Mouse (Mus musculus) midbrain, embryonic 10.5 days (tissue): ENCODE data around the gene Zfp143. TPM values are rescaled to one million over a fixed set of nuclear protein-coding genes. Genes with fewer than 3 reads are reported as not detected.
"Not testable (repeated sequence)": the region's sequence is repeated elsewhere in the genome, so short reads cannot be mapped to it uniquely, and the experiment has no call there.

ENCODE experiments used
- DNase-seq: peaks from one replicate; pipeline ENCODE4 v3.0.0-alpha.2; 2017; ENCODE audit warnings: low spot score
- H3K27ac ChIP-seq: fragments of 300-500 bp; sonication (generic); replicated peaks from 2 replicates; pipeline ENCODE4 v1.5.1; 2016; ENCODE audit warnings: mild to moderate bottlenecking
- H3K27me3 ChIP-seq: fragments of 300-500 bp; sonication (generic); 2 replicates; pipeline ENCODE4 v1.6.1; 2016; ENCODE audit warnings: low read depth, mild to moderate bottlenecking; ENCODE audit not compliant: poor library complexity, severe bottlenecking
- H3K36me3 ChIP-seq: fragments of 300-500 bp; sonication (generic); 2 replicates; pipeline ENCODE4 v1.6.1; 2016; ENCODE audit warnings: mild to moderate bottlenecking, moderate library complexity
- H3K4me1 ChIP-seq: fragments of 300-500 bp; sonication (generic); 2 replicates; pipeline ENCODE4 v1.6.1; 2016
- H3K4me3 ChIP-seq: fragments of 300-500 bp; sonication (generic); 2 replicates; pipeline ENCODE4 v1.5.1; 2016; ENCODE audit warnings: mild to moderate bottlenecking, moderate library complexity
- H3K9me3 ChIP-seq: fragments of 300-500 bp; sonication (generic); replicated peaks from 2 replicates; pipeline ENCODE4 v1.6.1; 2016; ENCODE audit warnings: mild to moderate bottlenecking
- WGBS: fragments of 180-500 bp; shearing (Covaris S2); methylation state at CpG from one replicate; pipeline ENCODE4 v1.1.7; 2016; 5-methylcytosine and 5-hydroxymethylcytosine counted together
- polyA plus RNA-seq: library from polyadenylated mRNA; unstranded; fragments of >200 nt; fragmentation: Nextera tagmentation; extraction: Ambion mirVana; gene quantifications from 2 replicates; pipeline ENCODE4 v1.2.1, GENCODE M21; 2016

Gene Zfp143
- polyA plus RNA-seq, 1 experiment from 2014 or later, result 26.9 TPM

DNA sequence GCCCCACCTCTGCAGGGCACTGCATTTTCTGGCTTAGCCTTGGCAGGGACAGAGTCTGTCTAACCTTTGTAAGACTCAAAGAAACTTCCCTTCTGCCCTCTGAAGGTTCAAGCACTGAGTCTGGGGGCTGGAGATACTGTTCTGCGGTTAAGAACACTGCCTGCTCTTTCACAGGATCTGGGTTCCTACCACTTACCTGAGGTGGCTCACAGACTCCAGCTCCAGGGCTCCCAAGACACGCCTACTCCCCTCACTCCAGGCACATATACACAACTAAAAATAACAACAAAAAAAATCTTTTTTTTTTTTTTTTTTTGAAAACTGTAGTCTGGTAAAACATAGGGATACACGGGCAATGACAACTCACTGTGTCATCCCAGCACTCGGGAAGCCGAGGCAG is 40.2 kb downstream of the Zfp143 start:
- H3K4me3 ChIP-seq, result no peak overlapping the region
- H3K9me3 ChIP-seq, result no peaks in the 10 kb centered on the region
- peaks cover 2% of the 10 kb centered on the region; the same call in 1 of the 2 replicates for H3K4me1 ChIP-seq
- H3K27ac ChIP-seq, result no peak overlapping the region
- no peak for DNase-seq
- no peaks in the 10 kb centered on the region for H3K27me3 ChIP-seq
- 79% methylated on average over 5 of the region's 5 CpGs for WGBS
- peaks cover 23% of the 10 kb centered on the region for H3K36me3 ChIP-seq

DNA sequence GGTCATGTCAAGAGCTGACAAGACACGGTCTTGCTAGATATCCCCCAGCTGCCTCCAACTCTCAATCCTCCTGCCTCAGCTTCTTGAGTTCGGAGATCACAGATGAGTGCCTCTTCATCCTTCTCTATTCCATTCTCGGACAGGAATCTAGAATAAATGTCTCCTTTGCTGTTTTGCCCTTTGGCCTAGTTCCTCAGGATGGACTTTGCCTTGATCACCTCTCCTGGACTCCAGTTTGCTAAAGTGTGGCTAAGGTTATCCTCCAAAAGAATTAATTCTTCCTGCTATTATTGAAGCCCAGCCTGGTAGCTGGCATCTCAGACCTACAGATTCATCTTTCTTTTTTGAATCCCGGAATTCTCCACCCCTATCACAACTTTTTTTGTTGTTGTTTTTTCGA is 44.0 kb downstream of the Zfp143 start:
- no peaks in the 10 kb centered on the region for H3K27me3 ChIP-seq
- 91% methylated on average over 5 of the region's 5 CpGs for WGBS
- H3K4me1 ChIP-seq, result peaks cover 13% of the 10 kb centered on the region
- H3K4me3 ChIP-seq, result no peak overlapping the region
- H3K27ac ChIP-seq, result no peak overlapping the region
- DNase-seq, result no peak
- H3K36me3 ChIP-seq, result no peaks in the 10 kb centered on the region
- no peaks in the 10 kb centered on the region for H3K9me3 ChIP-seq

DNA sequence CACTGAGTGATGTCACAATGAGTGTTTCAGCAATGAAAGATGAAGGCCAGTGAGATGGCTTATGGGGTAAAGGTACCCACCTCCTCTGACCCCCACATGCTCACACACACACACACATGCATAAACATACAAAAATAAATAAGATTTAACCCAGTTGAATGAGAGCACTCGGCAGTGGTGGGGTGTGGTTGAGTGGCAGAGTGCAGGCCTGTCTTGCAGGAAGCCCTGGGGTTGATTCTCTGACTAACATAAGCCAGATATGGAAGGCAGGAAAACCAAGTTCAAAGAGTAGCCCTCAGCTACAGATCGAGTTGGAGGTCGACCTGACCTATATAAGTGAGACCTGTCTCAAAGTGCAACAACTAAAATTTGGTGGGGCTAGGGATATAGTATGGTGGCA is 45.6 kb downstream of the Zfp143 start:
- WGBS, result 86% methylated on average over 3 of the region's 3 CpGs
- Histone ChIP-seq H3K36me3 (no peaks in the 10 kb centered on the region), H3K27ac (no peak overlapping the region), H3K9me3 (no peaks in the 10 kb centered on the region), H3K4me3 (no peak overlapping the region), H3K4me1 (peaks cover 15% of the 10 kb centered on the region), H3K27me3 (no peaks in the 10 kb centered on the region)
- no peak for DNase-seq

DNA sequence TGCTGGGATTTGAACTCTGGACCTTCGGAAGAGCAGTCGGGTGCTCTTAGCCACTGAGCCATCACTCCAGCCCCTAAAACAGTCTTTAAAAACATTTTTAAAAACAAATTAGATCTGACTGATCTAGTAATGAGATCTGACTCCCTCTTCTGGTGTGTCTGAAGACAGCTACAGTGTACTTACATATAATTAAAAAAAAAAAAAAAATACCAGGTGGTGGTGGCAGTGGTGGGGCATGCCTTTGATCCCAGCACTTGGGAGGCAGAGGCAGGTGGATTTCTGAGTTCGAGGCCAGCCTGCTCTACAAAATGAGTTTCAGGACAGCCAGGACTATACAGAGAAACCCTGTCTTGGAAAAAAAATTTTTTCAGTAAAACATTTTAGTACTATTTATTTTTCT is 47.5 kb downstream of the Zfp143 start:
- not testable (repeated sequence) for H3K9me3 ChIP-seq, H3K27me3 ChIP-seq, H3K36me3 ChIP-seq, H3K27ac ChIP-seq, DNase-seq, H3K4me3 ChIP-seq
- peaks cover 15% of the 10 kb centered on the region for H3K4me1 ChIP-seq
- 96% methylated on average over 3 of the region's 3 CpGs for WGBS

DNA sequence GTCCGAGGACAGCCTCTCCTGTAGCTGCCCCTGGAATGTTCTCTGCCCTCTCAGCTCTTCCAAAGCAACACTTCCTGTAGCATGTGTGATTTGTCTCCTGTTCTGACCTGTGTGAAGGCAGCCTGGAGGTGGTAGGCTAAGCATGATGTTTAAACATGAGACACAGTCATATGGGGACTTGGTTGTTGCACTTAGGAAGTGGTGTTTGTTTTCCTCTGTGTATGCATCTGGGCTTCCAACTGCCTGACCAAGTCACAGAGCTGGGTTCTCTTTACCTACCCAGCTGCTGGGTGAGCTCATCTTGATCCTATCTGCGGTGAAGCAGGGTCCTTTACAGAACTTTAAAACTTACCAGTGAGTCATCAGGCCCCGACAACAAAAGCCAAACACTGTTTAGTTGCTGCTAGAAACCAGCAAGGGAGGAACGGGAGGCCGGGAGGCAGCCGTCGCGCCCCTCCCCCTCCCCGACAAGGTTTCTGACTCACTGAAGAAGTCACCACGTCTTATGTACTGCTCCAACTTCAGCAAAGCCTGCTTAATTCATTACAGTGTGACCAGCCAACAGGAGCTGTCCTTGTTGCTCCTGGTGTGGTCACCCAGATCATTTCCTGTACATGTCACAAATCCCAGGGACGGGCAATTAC is 48.1 kb downstream of the Zfp143 start:
- H3K9me3 ChIP-seq, result no peaks in the 10 kb centered on the region
- peaks cover 15% of the 10 kb centered on the region for H3K4me1 ChIP-seq
- H3K36me3 ChIP-seq, result no peaks in the 10 kb centered on the region
- 0 out of 2 replicates have a peak overlapping the region, but pooled peaks have one; percentile 9 for H3K4me3 ChIP-seq
- H3K27me3 ChIP-seq, result no peaks in the 10 kb centered on the region
- DNase-seq, result peak; percentile 44
- 21% methylated on average over 11 of the region's 11 CpGs for WGBS
- peak overlapping the region; percentile 52; the same call in 1 of the 2 replicates for H3K27ac ChIP-seq

DNA sequence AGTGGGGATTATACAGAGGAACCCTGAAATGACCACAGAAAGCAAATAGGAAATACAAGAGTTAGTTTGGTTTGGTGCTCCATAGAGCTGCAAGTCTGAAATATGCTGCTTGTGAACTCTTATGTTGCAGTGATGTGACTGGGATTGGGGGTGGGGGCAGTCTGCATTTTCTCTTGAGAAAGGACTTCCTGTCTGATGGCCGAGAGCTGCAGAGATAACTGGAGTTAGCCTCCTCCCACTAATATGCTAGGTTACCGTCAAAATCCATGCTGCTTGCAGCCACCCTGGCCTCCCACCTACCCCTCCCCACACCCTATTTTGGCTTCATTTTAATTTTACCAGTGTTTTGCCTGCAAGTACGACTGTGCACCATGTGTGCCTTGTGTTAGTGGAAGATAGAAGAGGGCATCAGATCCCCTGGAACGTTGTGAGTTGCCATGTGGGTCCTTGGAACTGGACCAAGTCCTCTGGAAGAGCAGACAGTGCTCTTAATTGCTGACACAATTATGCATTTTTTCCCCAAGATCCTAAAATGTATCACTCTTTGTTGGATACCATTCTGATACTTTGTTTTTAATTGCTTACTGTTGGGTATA is 49.1 kb downstream of the Zfp143 start:
- Histone ChIP-seq H3K27me3 (no peaks in the 10 kb centered on the region), H3K9me3 (no peaks in the 10 kb centered on the region), H3K27ac (no peak overlapping the region), H3K4me1 (peaks cover 15% of the 10 kb centered on the region), H3K36me3 (no peaks in the 10 kb centered on the region), H3K4me3 (no peak overlapping the region)
- DNase-seq, result no peak
- 70% methylated on average over 4 of the region's 4 CpGs for WGBS

DNA sequence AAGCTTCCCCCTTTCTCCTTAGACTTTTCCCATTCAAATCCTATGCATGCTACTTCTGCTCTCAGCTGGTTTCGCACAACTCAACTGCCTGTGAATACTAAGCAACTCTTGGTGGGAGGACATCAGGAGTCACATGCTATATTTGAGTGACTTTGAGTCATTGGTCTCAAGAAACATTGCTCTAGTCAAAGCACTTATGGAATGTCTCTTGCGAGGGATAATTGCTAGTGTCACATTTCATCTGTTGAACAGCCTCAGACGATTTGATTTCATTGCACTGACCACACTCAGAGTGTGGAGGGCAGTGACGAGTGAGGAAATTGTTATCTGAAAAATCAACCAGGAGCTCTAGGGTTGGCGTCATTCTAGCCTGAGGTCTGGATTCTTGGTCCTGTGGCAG is 53.7 kb downstream of the Zfp143 start:
- 76% methylated on average over 5 of the region's 5 CpGs for WGBS
- peaks cover 5% of the 10 kb centered on the region; the same call in 1 of the 2 replicates for H3K4me1 ChIP-seq
- no peak overlapping the region for H3K27ac ChIP-seq
- H3K4me3 ChIP-seq, result no peak overlapping the region
- H3K9me3 ChIP-seq, result no peaks in the 10 kb centered on the region
- no peak for DNase-seq
- H3K27me3 ChIP-seq, result no peaks in the 10 kb centered on the region
- no peaks in the 10 kb centered on the region for H3K36me3 ChIP-seq

DNA sequence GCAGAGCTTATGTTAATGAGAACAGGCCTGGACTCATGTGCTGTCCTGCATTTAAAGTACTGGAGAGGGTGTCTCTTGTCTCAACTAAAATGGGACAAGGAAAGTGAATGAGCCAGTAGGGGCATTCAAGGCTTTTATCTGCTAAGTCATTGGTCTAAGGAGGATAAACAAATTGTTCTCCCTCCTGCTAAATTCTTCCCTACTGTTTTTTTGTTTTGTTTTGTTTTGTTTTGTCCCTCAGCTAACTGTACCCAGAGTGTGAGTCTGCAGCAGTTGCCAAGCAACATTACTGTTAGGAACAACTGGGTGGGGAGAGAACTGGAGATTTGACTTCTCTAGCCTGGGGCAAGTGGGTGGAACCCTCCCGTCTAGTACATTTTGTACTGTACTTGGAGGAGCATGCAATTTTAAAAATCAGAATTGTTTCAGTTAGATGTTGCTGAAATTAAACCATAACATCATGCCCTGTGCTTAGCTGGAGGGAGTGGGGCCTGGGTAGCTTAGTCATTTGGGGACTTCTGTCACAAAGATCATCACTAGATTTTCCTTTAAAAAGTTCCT is 55.8 kb downstream of the Zfp143 start:
- no peak overlapping the region for H3K4me3 ChIP-seq
- no peaks in the 10 kb centered on the region for H3K27me3 ChIP-seq
- peaks cover 11% of the 10 kb centered on the region for H3K4me1 ChIP-seq
- no peak overlapping the region for H3K27ac ChIP-seq
- WGBS, result 49% methylated on average over 1 of the region's 1 CpGs
- no peak for DNase-seq
- H3K36me3 ChIP-seq, result no peaks in the 10 kb centered on the region
- no peaks in the 10 kb centered on the region for H3K9me3 ChIP-seq

DNA sequence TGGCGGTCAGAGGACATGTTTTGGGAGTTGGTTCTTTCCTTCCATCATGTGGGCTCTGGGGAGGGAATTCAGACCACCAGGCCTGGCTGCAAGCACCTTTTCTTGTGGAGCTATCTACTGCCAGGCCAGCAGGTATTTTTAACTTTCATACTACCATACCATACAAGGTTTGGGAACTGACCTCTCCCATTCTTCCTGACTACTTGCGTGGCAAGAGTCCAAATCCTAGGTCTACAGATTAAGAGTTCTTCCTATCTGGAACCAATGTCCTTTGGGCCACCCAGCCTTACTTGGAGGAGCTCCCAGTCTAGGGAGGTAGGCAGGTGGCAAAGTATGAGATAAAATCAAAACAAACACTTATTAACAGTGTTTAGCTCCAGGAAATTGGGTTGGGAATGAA is 57.4 kb downstream of the Zfp143 start:
- Histone ChIP-seq H3K27ac (no peak overlapping the region), H3K4me3 (no peak overlapping the region), H3K4me1 (peaks cover 12% of the 10 kb centered on the region), H3K9me3 (no peaks in the 10 kb centered on the region), H3K27me3 (no peaks in the 10 kb centered on the region), H3K36me3 (no peaks in the 10 kb centered on the region)
- 91% methylated on average over 2 of the region's 2 CpGs for WGBS
- no peak for DNase-seq

DNA sequence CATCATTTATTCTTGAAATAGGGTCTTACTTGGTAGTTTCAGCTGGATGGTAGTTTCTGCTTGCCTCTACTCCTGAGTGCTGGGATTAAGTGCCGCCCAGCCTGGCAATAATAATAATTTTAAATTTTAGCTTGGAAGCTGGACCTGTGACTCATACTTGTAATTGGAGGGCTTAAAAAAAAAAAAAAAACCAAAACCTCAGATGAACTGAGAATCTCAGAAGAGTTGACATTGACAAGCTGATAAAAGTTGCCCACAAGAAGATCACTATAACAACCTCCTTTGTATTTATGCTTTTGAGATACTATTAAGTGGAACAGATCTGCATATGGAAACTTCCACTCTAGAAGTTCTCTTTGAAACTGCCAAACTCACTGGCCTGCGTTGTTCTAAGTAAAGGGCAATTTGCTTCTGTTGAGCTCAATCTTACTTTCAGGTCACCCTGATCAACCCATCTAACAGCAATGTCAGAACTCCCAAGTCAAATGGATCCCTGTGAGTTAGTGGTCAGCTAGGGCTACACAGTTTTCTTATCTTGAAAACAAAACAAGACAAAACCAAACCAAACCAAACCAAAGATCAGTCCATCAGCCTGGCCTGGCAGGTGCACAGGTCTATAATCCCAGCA is 59.3 kb downstream of the Zfp143 start:
- no peak for DNase-seq
- Histone ChIP-seq H3K4me1 (peaks cover 30% of the 10 kb centered on the region), H3K36me3 (peaks cover 12% of the 10 kb centered on the region), H3K27ac (no peak overlapping the region), H3K27me3 (no peaks in the 10 kb centered on the region), H3K4me3 (peak overlapping the region; percentile 99; the same call in 1 of the 2 replicates), H3K9me3 (no peaks in the 10 kb centered on the region)
- 86% methylated on average over 2 of the region's 2 CpGs for WGBS

DNA sequence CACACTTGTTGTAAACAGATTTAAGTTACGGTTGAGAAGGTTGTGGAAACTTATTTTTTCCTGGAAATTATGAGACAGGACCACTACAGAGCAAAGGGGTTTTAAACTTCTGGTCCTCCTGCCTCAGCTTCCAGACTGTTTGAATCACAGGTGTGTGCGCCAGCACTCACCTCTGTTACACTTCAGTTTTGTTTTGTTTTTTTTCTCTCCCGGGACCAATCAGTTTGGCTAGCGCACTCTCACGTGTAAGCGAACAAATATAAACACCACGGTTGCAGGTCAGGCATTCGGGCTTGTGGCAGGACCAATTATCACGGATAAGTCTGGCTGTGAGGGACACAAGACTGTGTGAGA is 60.1 kb downstream of the Zfp143 start:
- no peaks in the 10 kb centered on the region for H3K9me3 ChIP-seq
- WGBS, result 5% methylated on average over 9 of the region's 9 CpGs
- DNase-seq, result no peak
- H3K4me3 ChIP-seq, result peak overlapping the region; percentile 99
- H3K36me3 ChIP-seq, result peaks cover 18% of the 10 kb centered on the region
- no peaks in the 10 kb centered on the region for H3K27me3 ChIP-seq
- peaks cover 32% of the 10 kb centered on the region for H3K4me1 ChIP-seq
- H3K27ac ChIP-seq, result peak overlapping the region; percentile 97

DNA sequence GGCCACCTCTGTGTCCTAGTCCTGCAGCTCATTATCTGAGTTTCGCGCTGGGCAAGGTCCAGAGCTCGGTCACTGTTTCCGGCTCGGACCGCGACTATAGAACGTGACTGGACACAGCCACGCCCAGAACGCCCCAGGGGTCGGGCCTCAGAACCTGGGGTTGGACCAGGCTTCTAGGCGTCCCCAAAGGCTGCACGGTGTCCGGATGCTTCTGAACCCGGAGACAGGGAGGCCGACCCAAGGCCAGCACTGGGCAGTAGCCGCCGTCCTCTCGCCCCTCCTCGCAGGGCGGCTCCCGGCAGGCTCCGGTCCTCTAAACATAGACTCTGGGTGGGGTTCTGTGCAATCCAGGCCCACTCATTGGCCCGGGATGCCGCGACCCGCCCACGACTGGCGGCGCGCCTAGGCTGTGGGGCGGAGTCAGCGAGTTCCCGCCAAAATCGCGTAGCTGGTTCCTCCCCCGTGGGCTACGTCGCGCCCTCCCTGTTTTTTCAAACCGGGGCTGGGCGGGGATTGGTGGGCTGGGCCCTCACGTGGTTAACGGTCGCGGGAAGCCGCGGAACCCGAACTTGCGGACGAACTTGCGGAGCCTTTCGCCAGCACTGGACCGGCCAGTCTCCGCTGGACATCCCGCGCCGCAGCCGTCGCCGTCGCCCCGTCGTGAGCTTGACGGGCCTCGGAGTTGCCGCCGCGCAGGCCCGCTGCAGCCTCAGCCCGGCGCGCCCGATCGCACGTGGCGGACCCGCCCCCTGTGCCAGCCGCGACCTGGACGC is 60.7 kb downstream of the Zfp143 start, which contains the start of gene Wee1:
TSS of gene Wee1 (plus strand) at position 531 of the 773 bp plus-strand sequence.
- no peaks in the 10 kb centered on the region for H3K9me3 ChIP-seq
- H3K4me1 ChIP-seq, result peaks cover 32% of the 10 kb centered on the region
- under 1% methylated on average over 80 of the region's 81 CpGs for WGBS
- peak within 1 kb of the TSS; percentile 97 for H3K27ac ChIP-seq
- peaks cover 23% of the 10 kb centered on the region for H3K36me3 ChIP-seq
- peak within 1 kb of the TSS; percentile 99 for H3K4me3 ChIP-seq
- peak; percentile 99 for DNase-seq
- H3K27me3 ChIP-seq, result no peaks in the 10 kb centered on the region
